Mouse (Mus musculus): ENCODE results near the gene Gm9780. TPM values are rescaled to one million over a fixed set of nuclear protein-coding genes. Genes with fewer than 3 reads are reported as not detected.
"Not testable (repeated sequence)": the region's sequence is repeated elsewhere in the genome, so short reads cannot be mapped to it uniquely, and the experiment has no call there.

The Gm9780 gene
- 8.4 and 19.8 TPM in 2 replicates for polyA plus RNA-seq (2012; rRNA removed)

GRCm38 (mm10) chr14:26042611-26043010 lies at the start of gene Gm9780:
Gene Gm9780, minus strand, starts transcription at chr14:26042711.
- not testable (repeated sequence) for H3K27ac ChIP-seq (ENCODE audit: control insufficient read depth, insufficient read depth, low read depth, low read length); H3K4me1 ChIP-seq (ENCODE audit: control insufficient read depth, insufficient read depth, low read length); H3K36me3 ChIP-seq (ENCODE audit: control insufficient read depth, insufficient read depth, low read length); H3K4me3 ChIP-seq (ENCODE audit: control insufficient read depth, low read depth, low read length); H3K27me3 ChIP-seq (ENCODE audit: control insufficient read depth, insufficient read depth, low read length)

- not testable (repeated sequence) for H3K4me1 ChIP-seq (ENCODE audit: control insufficient read depth, insufficient read depth, low read length); H3K27me3 ChIP-seq (ENCODE audit: control insufficient read depth, insufficient read depth, low read length); H3K4me3 ChIP-seq (ENCODE audit: control insufficient read depth, low read depth, low read length); H3K36me3 ChIP-seq (ENCODE audit: control insufficient read depth, insufficient read depth, low read length); H3K27ac ChIP-seq (ENCODE audit: control insufficient read depth, insufficient read depth, low read depth, low read length)
Measured at GRCm38 (mm10) chr14:26081997-26082396, 39.5 kb upstream of the Gm9780 start, which contains the start of gene Cphx3. Gene Cphx3, plus strand, starts transcription at chr14:26082297.

GRCm38 (mm10) chr14:26081216-26081615 lies 38.7 kb upstream of the Gm9780 start, which contains the start of gene Cphx2:
Gene Cphx2, plus strand, starts transcription at chr14:26081516.
- H3K4me1 ChIP-seq (ENCODE audit: control insufficient read depth, insufficient read depth, low read length); H3K4me3 ChIP-seq (ENCODE audit: control insufficient read depth, low read depth, low read length); H3K27ac ChIP-seq (ENCODE audit: control insufficient read depth, insufficient read depth, low read depth, low read length): not testable (repeated sequence)

GRCm38 (mm10) chr14:26076620-26077390 lies 34.3 kb upstream of the Gm9780 start:
- H3K27ac ChIP-seq (ENCODE audit: control insufficient read depth, insufficient read depth, low read depth, low read length); H3K36me3 ChIP-seq (ENCODE audit: control insufficient read depth, insufficient read depth, low read length); H3K4me1 ChIP-seq (ENCODE audit: control insufficient read depth, insufficient read depth, low read length); H3K4me3 ChIP-seq (ENCODE audit: control insufficient read depth, low read depth, low read length); H3K27me3 ChIP-seq (ENCODE audit: control insufficient read depth, insufficient read depth, low read length): not testable (repeated sequence)

More at GRCm38 (mm10) chr14:26081216-26081615, 38.7 kb upstream of the Gm9780 start, which contains the start of gene Cphx2:
- not testable (repeated sequence) for H3K36me3 ChIP-seq (ENCODE audit: control insufficient read depth, insufficient read depth, low read length); H3K27me3 ChIP-seq (ENCODE audit: control insufficient read depth, insufficient read depth, low read length)

GRCm38 (mm10) chr14:26067325-26067633 lies 24.8 kb upstream of the Gm9780 start, which contains the start of gene Tmem254c:
Gene Tmem254c, minus strand, starts transcription at chr14:26067355.
- not testable (repeated sequence) for H3K36me3 ChIP-seq (ENCODE audit: control insufficient read depth, insufficient read depth, low read length); H3K27ac ChIP-seq (ENCODE audit: control insufficient read depth, insufficient read depth, low read depth, low read length)

GRCm38 (mm10) chr14:26066574-26067324 lies 24.2 kb upstream of the Gm9780 start:
- H3K36me3 ChIP-seq (ENCODE audit: control insufficient read depth, insufficient read depth, low read length); H3K27ac ChIP-seq (ENCODE audit: control insufficient read depth, insufficient read depth, low read depth, low read length); H3K4me1 ChIP-seq (ENCODE audit: control insufficient read depth, insufficient read depth, low read length); H3K4me3 ChIP-seq (ENCODE audit: control insufficient read depth, low read depth, low read length); H3K27me3 ChIP-seq (ENCODE audit: control insufficient read depth, insufficient read depth, low read length): not testable (repeated sequence)

More at GRCm38 (mm10) chr14:26067325-26067633, 24.8 kb upstream of the Gm9780 start, which contains the start of gene Tmem254c:
- not testable (repeated sequence) for H3K4me3 ChIP-seq (ENCODE audit: control insufficient read depth, low read depth, low read length); H3K4me1 ChIP-seq (ENCODE audit: control insufficient read depth, insufficient read depth, low read length); H3K27me3 ChIP-seq (ENCODE audit: control insufficient read depth, insufficient read depth, low read length)

- not testable (repeated sequence) for H3K27ac ChIP-seq (ENCODE audit: control insufficient read depth, insufficient read depth, low read depth, low read length); H3K4me3 ChIP-seq (ENCODE audit: control insufficient read depth, low read depth, low read length); H3K36me3 ChIP-seq (ENCODE audit: control insufficient read depth, insufficient read depth, low read length); H3K27me3 ChIP-seq (ENCODE audit: control insufficient read depth, insufficient read depth, low read length); H3K4me1 ChIP-seq (ENCODE audit: control insufficient read depth, insufficient read depth, low read length)
Measured at GRCm38 (mm10) chr14:26059362-26059761, 16.9 kb upstream of the Gm9780 start.

- H3K27me3 ChIP-seq (ENCODE audit: control insufficient read depth, insufficient read depth, low read length); H3K4me3 ChIP-seq (ENCODE audit: control insufficient read depth, low read depth, low read length); H3K27ac ChIP-seq (ENCODE audit: control insufficient read depth, insufficient read depth, low read depth, low read length); H3K4me1 ChIP-seq (ENCODE audit: control insufficient read depth, insufficient read depth, low read length); H3K36me3 ChIP-seq (ENCODE audit: control insufficient read depth, insufficient read depth, low read length): not testable (repeated sequence)
Measured at GRCm38 (mm10) chr14:26058184-26058583, 15.7 kb upstream of the Gm9780 start.

GRCm38 (mm10) chr14:26048767-26049166 lies 6.3 kb upstream of the Gm9780 start:
- not testable (repeated sequence) for H3K27ac ChIP-seq (ENCODE audit: control insufficient read depth, insufficient read depth, low read depth, low read length); H3K27me3 ChIP-seq (ENCODE audit: control insufficient read depth, insufficient read depth, low read length); H3K4me1 ChIP-seq (ENCODE audit: control insufficient read depth, insufficient read depth, low read length); H3K36me3 ChIP-seq (ENCODE audit: control insufficient read depth, insufficient read depth, low read length); H3K4me3 ChIP-seq (ENCODE audit: control insufficient read depth, low read depth, low read length)

- not testable (repeated sequence) for H3K27me3 ChIP-seq (ENCODE audit: control insufficient read depth, insufficient read depth, low read length); H3K4me3 ChIP-seq (ENCODE audit: control insufficient read depth, low read depth, low read length); H3K4me1 ChIP-seq (ENCODE audit: control insufficient read depth, insufficient read depth, low read length); H3K27ac ChIP-seq (ENCODE audit: control insufficient read depth, insufficient read depth, low read depth, low read length); H3K36me3 ChIP-seq (ENCODE audit: control insufficient read depth, insufficient read depth, low read length)
Measured at GRCm38 (mm10) chr14:26047026-26047425, 4.5 kb upstream of the Gm9780 start.

GRCm38 (mm10) chr14:26045007-26045406 lies 2.5 kb upstream of the Gm9780 start:
- H3K27me3 ChIP-seq (ENCODE audit: control insufficient read depth, insufficient read depth, low read length); H3K36me3 ChIP-seq (ENCODE audit: control insufficient read depth, insufficient read depth, low read length); H3K4me3 ChIP-seq (ENCODE audit: control insufficient read depth, low read depth, low read length); H3K27ac ChIP-seq (ENCODE audit: control insufficient read depth, insufficient read depth, low read depth, low read length); H3K4me1 ChIP-seq (ENCODE audit: control insufficient read depth, insufficient read depth, low read length): not testable (repeated sequence)

- not testable (repeated sequence) for H3K36me3 ChIP-seq (ENCODE audit: control insufficient read depth, insufficient read depth, low read length); H3K4me3 ChIP-seq (ENCODE audit: control insufficient read depth, low read depth, low read length); H3K27me3 ChIP-seq (ENCODE audit: control insufficient read depth, insufficient read depth, low read length); H3K4me1 ChIP-seq (ENCODE audit: control insufficient read depth, insufficient read depth, low read length); H3K27ac ChIP-seq (ENCODE audit: control insufficient read depth, insufficient read depth, low read depth, low read length)
Measured at GRCm38 (mm10) chr14:26035439-26035838, 7.1 kb downstream of the Gm9780 start.

Data from testis, adult 2 months (tissue).